Comparison of ENCODE assay signal across 23 mouse cellular contexts in genomic region chr1:172271208-172271607, GRCm38 (mm10). TPM values are rescaled to one million over a fixed set of nuclear protein-coding genes. Genes with fewer than 3 reads are reported as not detected.
DNase-seq lines count a peak whose midpoint lies in the region; ATAC-seq and TF ChIP-seq lines count a peak whose summit lies in the region.
"Had no signal": no experiment of that assay in that cellular context is flagged by ENCODE, and none has a peak within 500 bp of the region (broad histone marks: within the 10 kb centered on the region; RNA-seq: fewer than 3 reads in every experiment).

No protein-coding gene starts in this region.

- peak; percentile 5 for DNase-seq in adrenal gland, postnatal 10 days
- DNase-seq in adrenal gland, adult (ENCODE audit: inconsistent age in 2 of 2, low spot score in 1 of 2) = no peak
- no peak for DNase-seq in forebrain, postnatal 0 days
- DNase-seq in midbrain, embryonic 11.5 days (ENCODE audit: low spot score, missing footprints) = peak; percentile 86
- DNase-seq in lung, adult 18-20 months = no peak
- DNase-seq in yolk sac, embryonic 10.5 days (ENCODE audit: low spot score) = no peak
- no peak for DNase-seq in heart, postnatal 10 days
- DNase-seq: cerebellum, postnatal 10 days; gastrocnemius, postnatal 10 days; heart, adult 2 months; spleen, adult 18-20 months had no signal

- ATAC-seq in forebrain, postnatal 0 days = peak; percentile 38
- ATAC-seq in midbrain, embryonic 11.5 days (ENCODE audit: low FRiP score) = peak; percentile 59
- peak; percentile 23; the same call in 1 of the 2 replicates for ATAC-seq in neural tube, embryonic 13.5 days (ENCODE audit: low read depth)
- ATAC-seq: CD4-positive, CD25-positive, alpha-beta regulatory T cell, adult 4 months; intestine, embryonic 15.5 days; liver, embryonic 12.5 days had no signal

- peaks cover 5% of the 10 kb centered on the region; the same call in 1 of the 2 replicates for H3K4me1 ChIP-seq in forebrain, postnatal 0 days (ENCODE audit: insufficient read depth)
- H3K4me1 ChIP-seq in midbrain, embryonic 11.5 days (ENCODE audit: control insufficient read depth, insufficient read depth, low read length) = peaks cover 9% of the 10 kb centered on the region
- H3K4me1 ChIP-seq in neural tube, embryonic 13.5 days (replicated peaks) = peaks cover 11% of the 10 kb centered on the region
- H3K4me1 ChIP-seq: liver, embryonic 12.5 days had no signal

- H3K9me3 ChIP-seq in forebrain, postnatal 0 days (ENCODE audit: low read length) = no peaks in the 10 kb centered on the region
- H3K9me3 ChIP-seq in midbrain, embryonic 11.5 days (ENCODE audit: control insufficient read depth, low read length) = no peaks in the 10 kb centered on the region
- no peaks in the 10 kb centered on the region for H3K9me3 ChIP-seq in neural tube, embryonic 13.5 days
- H3K9me3 ChIP-seq: G1E; intestine, embryonic 15.5 days; liver, embryonic 12.5 days had no signal

- intact Hi-C loops in heart, postnatal 10 days (cut with DNase I) = no loop called here

- H3K4me2 ChIP-seq in forebrain, postnatal 0 days (ENCODE audit: low read depth) = no peak overlapping the region
- H3K4me2 ChIP-seq in midbrain, embryonic 11.5 days = no peak overlapping the region
- H3K4me2 ChIP-seq in neural tube, embryonic 13.5 days = no peak overlapping the region
- H3K4me2 ChIP-seq: intestine, embryonic 15.5 days; liver, embryonic 12.5 days had no signal

- no peaks in the 10 kb centered on the region for H3K27me3 ChIP-seq in forebrain, postnatal 0 days (ENCODE audit: insufficient read depth, low read length)
- no peaks in the 10 kb centered on the region for H3K27me3 ChIP-seq in midbrain, embryonic 11.5 days (ENCODE audit: control insufficient read depth, insufficient read depth, low read length)
- no peaks in the 10 kb centered on the region for H3K27me3 ChIP-seq in neural tube, embryonic 13.5 days
- H3K27me3 ChIP-seq: intestine, embryonic 15.5 days; liver, embryonic 12.5 days had no signal

- no peaks in the 10 kb centered on the region for H3K36me3 ChIP-seq in forebrain, postnatal 0 days (ENCODE audit: insufficient read depth)
- no peaks in the 10 kb centered on the region for H3K36me3 ChIP-seq in midbrain, embryonic 11.5 days (ENCODE audit: control insufficient read depth, insufficient read depth, low read length)
- H3K36me3 ChIP-seq in neural tube, embryonic 13.5 days = no peaks in the 10 kb centered on the region
- H3K36me3 ChIP-seq: G1E; intestine, embryonic 15.5 days; liver, embryonic 12.5 days had no signal

- H3K4me3 ChIP-seq in forebrain, postnatal 0 days (ENCODE audit: low read depth, low read length) = no peak overlapping the region
- no peak overlapping the region for H3K4me3 ChIP-seq in midbrain, embryonic 11.5 days (ENCODE audit: low read depth, low read length)
- no peak overlapping the region for H3K4me3 ChIP-seq in neural tube, embryonic 13.5 days
- H3K4me3 ChIP-seq: heart, adult 2 months; intestine, embryonic 15.5 days; liver, embryonic 12.5 days had no signal

- TF ChIP-seq CTCF in forebrain, postnatal 0 days (IDR thresholded peaks at IDR 0.05; ENCODE audit: low read depth) = no peak

- 0 out of 2 replicates have a peak overlapping the region, but pooled peaks have one; percentile 45 for H3K27ac ChIP-seq in forebrain, postnatal 0 days (ENCODE audit: low read depth, low read length)
- peak overlapping the region; percentile 20; the same call in 1 of the 2 replicates for H3K27ac ChIP-seq in midbrain, embryonic 11.5 days (ENCODE audit: low read depth, low read length)
- no peak overlapping the region for H3K27ac ChIP-seq in neural tube, embryonic 13.5 days (replicated peaks)
- H3K27ac ChIP-seq: heart, adult 2 months; intestine, embryonic 15.5 days; liver, embryonic 12.5 days had no signal

- no peak overlapping the region for H3K9ac ChIP-seq in forebrain, postnatal 0 days
- H3K9ac ChIP-seq in midbrain, embryonic 11.5 days (ENCODE audit: low read length) = no peak overlapping the region
- no peak overlapping the region for H3K9ac ChIP-seq in neural tube, embryonic 13.5 days
- H3K9ac ChIP-seq: intestine, embryonic 15.5 days; liver, embryonic 12.5 days had no signal

- 59% methylated on average over 3 of the region's 3 CpGs for WGBS in forebrain, postnatal 0 days
- 79% methylated on average over 3 of the region's 3 CpGs for WGBS in midbrain, embryonic 11.5 days
- 66% methylated on average over 3 of the region's 3 CpGs for WGBS in neural tube, embryonic 13.5 days

RNA-seq across cellular contexts. Expression of gene Igsf8, which starts 9.8 kb away (rescaled TPM):
- 10 to 100 TPM; 26.5 to 32.3 TPM for total RNA-seq in adrenal gland, postnatal 10 days (2021)
- 117 and 136 TPM in 2 replicates for total RNA-seq in forebrain, postnatal 0 days (2014; rRNA removed)
- polyA plus RNA-seq in forebrain, postnatal 0 days (2015; fragmentation: Nextera tagmentation; extraction: Ambion mirVana) = 110 and 113 TPM in 2 replicates
- polyA plus RNA-seq in midbrain, embryonic 11.5 days (2014; fragmentation: Nextera tagmentation; extraction: Ambion mirVana) = 47.2 and 55.1 TPM in 2 replicates
- polyA plus RNA-seq in neural tube, embryonic 13.5 days (2015; fragmentation: Nextera tagmentation; extraction: Ambion mirVana) = 116 and 126 TPM in 2 replicates
- total RNA-seq in heart, postnatal 10 days (2021) = 10 to 100 TPM; 13.6 to 17.1 TPM

RNA-seq across cellular contexts. Expression of gene Atp1a4, which starts 13.0 kb away (rescaled TPM):
- total RNA-seq in adrenal gland, postnatal 10 days (2021) = under 1 TPM; 0.24 to 0.30 TPM
- total RNA-seq in forebrain, postnatal 0 days (2014; rRNA removed) = not detected in 2 replicates
- not detected in 2 replicates for polyA plus RNA-seq in forebrain, postnatal 0 days (2015; fragmentation: Nextera tagmentation; extraction: Ambion mirVana)
- not detected in 2 replicates for polyA plus RNA-seq in midbrain, embryonic 11.5 days (2014; fragmentation: Nextera tagmentation; extraction: Ambion mirVana)
- polyA plus RNA-seq in neural tube, embryonic 13.5 days (2015; fragmentation: Nextera tagmentation; extraction: Ambion mirVana) = not detected in 2 replicates
- total RNA-seq in heart, postnatal 10 days (2021) = not detected
- total RNA-seq: heart, adult 2 months; megakaryocyte progenitor cell, adult 5-6 weeks had no signal
- polyA plus RNA-seq: CD4-positive, CD25-positive, alpha-beta regulatory T cell, adult 4 months; G1E; intestine, embryonic 15.5 days; kidney, embryonic 14.5 days; limb, embryonic 11.5 days; liver, embryonic 12.5 days; lung, embryonic 16.5 days; thymus, postnatal 0 days had no signal

RNA-seq across cellular contexts. Expression of gene Atp1a2, which starts 26.7 kb away (rescaled TPM):
- total RNA-seq in adrenal gland, postnatal 10 days (2021) = 100 to 1,000 TPM; 303 to 400 TPM
- total RNA-seq in forebrain, postnatal 0 days (2014; rRNA removed) = 213 and 294 TPM in 2 replicates
- polyA plus RNA-seq in forebrain, postnatal 0 days (2015; fragmentation: Nextera tagmentation; extraction: Ambion mirVana) = 54.4 and 75.2 TPM in 2 replicates
- 1.4 and 1.9 TPM in 2 replicates for polyA plus RNA-seq in midbrain, embryonic 11.5 days (2014; fragmentation: Nextera tagmentation; extraction: Ambion mirVana)
- polyA plus RNA-seq in neural tube, embryonic 13.5 days (2015; fragmentation: Nextera tagmentation; extraction: Ambion mirVana) = 38.6 and 40.0 TPM in 2 replicates
- total RNA-seq in heart, postnatal 10 days (2021) = 100 to 1,000 TPM; 228 to 235 TPM
- total RNA-seq: megakaryocyte progenitor cell, adult 5-6 weeks had no signal
- polyA plus RNA-seq: G1E had no signal

RNA-seq across cellular contexts. Expression of gene Casq1, which starts 51.5 kb away (rescaled TPM):
- total RNA-seq in adrenal gland, postnatal 10 days (2021) = 100 to 1,000 TPM in 1 of 2 experiments, 10 to 100 TPM in 1; 63.5 to 189 TPM
- total RNA-seq in forebrain, postnatal 0 days (2014; rRNA removed) = 0.76 and 2.2 TPM in 2 replicates
- 3.3 and 3.5 TPM in 2 replicates for polyA plus RNA-seq in forebrain, postnatal 0 days (2015; fragmentation: Nextera tagmentation; extraction: Ambion mirVana)
- polyA plus RNA-seq in midbrain, embryonic 11.5 days (2014; fragmentation: Nextera tagmentation; extraction: Ambion mirVana) = 1.4 and 2.1 TPM in 2 replicates
- 2.3 and 2.6 TPM in 2 replicates for polyA plus RNA-seq in neural tube, embryonic 13.5 days (2015; fragmentation: Nextera tagmentation; extraction: Ambion mirVana)
- total RNA-seq in heart, postnatal 10 days (2021) = 1 to 10 TPM; 6.6 to 9.1 TPM
- total RNA-seq: G1E; megakaryocyte progenitor cell, adult 5-6 weeks had no signal
- polyA plus RNA-seq: CD4-positive, CD25-positive, alpha-beta regulatory T cell, adult 4 months; G1E had no signal

RNA-seq across cellular contexts. Expression of gene Kcnj9, which starts 57.9 kb away (rescaled TPM):
- total RNA-seq in adrenal gland, postnatal 10 days (2021) = under 1 TPM in 1 of 2 experiments, not detected in 1; 0.12 TPM
- 7.5 and 8.6 TPM in 2 replicates for total RNA-seq in forebrain, postnatal 0 days (2014; rRNA removed)
- polyA plus RNA-seq in forebrain, postnatal 0 days (2015; fragmentation: Nextera tagmentation; extraction: Ambion mirVana) = 2.9 and 4.8 TPM in 2 replicates
- polyA plus RNA-seq in midbrain, embryonic 11.5 days (2014; fragmentation: Nextera tagmentation; extraction: Ambion mirVana) = 0.37 and 0.43 TPM in 2 replicates
- polyA plus RNA-seq in neural tube, embryonic 13.5 days (2015; fragmentation: Nextera tagmentation; extraction: Ambion mirVana) = 1.5 and 2.1 TPM in 2 replicates
- not detected for total RNA-seq in heart, postnatal 10 days (2021)
- total RNA-seq: G1E; heart, adult 2 months; megakaryocyte progenitor cell, adult 5-6 weeks had no signal
- polyA plus RNA-seq: CD4-positive, CD25-positive, alpha-beta regulatory T cell, adult 4 months; G1E; heart, postnatal 0 days; intestine, embryonic 15.5 days; kidney, embryonic 14.5 days; limb, embryonic 11.5 days; liver, embryonic 12.5 days; lung, embryonic 16.5 days; stomach, embryonic 16.5 days had no signal

Comparison
In these comparisons a context has a peak if more than half of its experiments do, and no peak if none do; other contexts are left out.
1. DNase-seq: peak in adrenal gland, postnatal 10 days (single experiment) and midbrain, embryonic 11.5 days (single experiment); none in adrenal gland, adult (0 of 2), forebrain, postnatal 0 days (single experiment), lung, adult 18-20 months (0 of 2), yolk sac, embryonic 10.5 days (single experiment) and heart, postnatal 10 days (0 of 2).
2. Peak in every context shown above with its lines, with median percentiles within 50 percentile points of each other: ATAC-seq.